In the genomic region with DNA sequence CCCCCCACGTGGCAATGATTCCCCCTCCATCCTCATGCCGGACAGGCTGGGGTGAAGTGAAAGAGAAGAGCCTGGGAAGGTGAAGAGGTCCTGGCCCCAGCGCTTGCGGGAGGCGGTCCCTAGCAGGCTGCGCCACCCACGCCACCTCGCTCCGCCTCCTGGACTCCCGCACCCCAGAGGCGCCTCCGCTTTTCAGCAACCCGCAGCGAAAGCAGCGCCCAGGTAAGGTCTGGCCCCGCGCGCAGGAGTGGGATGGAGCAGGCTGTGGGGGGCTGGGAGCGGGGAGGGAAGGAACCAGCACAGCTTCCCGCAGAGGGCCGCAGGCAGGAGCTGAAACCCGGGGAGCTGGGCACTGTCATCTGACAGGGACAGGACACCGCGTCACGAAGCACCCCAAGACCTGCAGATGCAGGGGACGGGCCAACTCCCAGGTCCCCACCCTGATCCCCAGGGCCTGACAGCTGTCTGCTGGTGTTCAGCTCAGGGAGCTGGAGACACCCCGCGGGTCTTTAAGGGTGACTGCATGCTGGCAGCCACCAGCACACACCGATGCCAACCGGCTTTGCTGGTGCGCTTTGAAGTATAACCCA, we compare ENCODE assay signal across 8 mouse cellular contexts. TPM values are rescaled to one million over a fixed set of nuclear protein-coding genes. Genes with fewer than 3 reads are reported as not detected.
DNase-seq lines count a peak whose midpoint lies in the region; ATAC-seq and TF ChIP-seq lines count a peak whose summit lies in the region.

A gene (plus strand): TSS at position 157 of the 590 bp plus-strand sequence.

- no peaks in the 10 kb centered on the region for H3K36me3 ChIP-seq in heart, embryonic 13.5 days
- H3K36me3 ChIP-seq in forebrain, embryonic 12.5 days (replicated peaks), result no peaks in the 10 kb centered on the region
- H3K36me3 ChIP-seq in intestine, postnatal 0 days (ENCODE audit: control insufficient read depth, insufficient read depth), result no peaks in the 10 kb centered on the region
- no peaks in the 10 kb centered on the region for H3K36me3 ChIP-seq in liver, adult 2 months (ENCODE audit: control insufficient read depth, insufficient read depth, low read length)
- no peaks in the 10 kb centered on the region for H3K36me3 ChIP-seq in neural tube, embryonic 13.5 days

- peaks cover 9% of the 10 kb centered on the region for H3K4me1 ChIP-seq in heart, embryonic 13.5 days
- H3K4me1 ChIP-seq in forebrain, embryonic 12.5 days, result peaks cover 7% of the 10 kb centered on the region
- H3K4me1 ChIP-seq in intestine, postnatal 0 days (replicated peaks; ENCODE audit: control insufficient read depth, insufficient read depth, low read length), result no peaks in the 10 kb centered on the region; the same call in 1 of the 2 replicates
- H3K4me1 ChIP-seq in liver, adult 2 months (ENCODE audit: control insufficient read depth, insufficient read depth, low read length), result no peaks in the 10 kb centered on the region
- peaks cover 11% of the 10 kb centered on the region for H3K4me1 ChIP-seq in neural tube, embryonic 13.5 days (replicated peaks)

- no peak for TF ChIP-seq CTCF in intestine, postnatal 0 days (IDR thresholded peaks at IDR 0.05; ENCODE audit: low read depth)
- no peak for TF ChIP-seq CTCF in liver, adult 2 months (IDR thresholded peaks at IDR 0.05; ENCODE audit: low read depth, low read length)

- H3K27ac ChIP-seq in heart, embryonic 13.5 days (replicated peaks), result no peak within 1 kb of the TSS
- no peak within 1 kb of the TSS for H3K27ac ChIP-seq in forebrain, embryonic 12.5 days
- no peak within 1 kb of the TSS for H3K27ac ChIP-seq in intestine, postnatal 0 days (ENCODE audit: low read depth, low read length)
- no peak within 1 kb of the TSS for H3K27ac ChIP-seq in liver, adult 2 months (replicated peaks; ENCODE audit: insufficient read depth, low read depth, low read length)
- H3K27ac ChIP-seq in neural tube, embryonic 13.5 days (replicated peaks), result no peak within 1 kb of the TSS

- WGBS in heart, embryonic 13.5 days, result 2% methylated on average over 31 of the region's 31 CpGs
- 1% methylated on average over 31 of the region's 31 CpGs for WGBS in forebrain, embryonic 12.5 days
- 3% methylated on average over 31 of the region's 31 CpGs for WGBS in intestine, postnatal 0 days
- 3% methylated on average over 31 of the region's 31 CpGs for WGBS in liver, adult 2 months
- WGBS in neural tube, embryonic 13.5 days, result 1% methylated on average over 31 of the region's 31 CpGs

- peaks cover 63% of the 10 kb centered on the region for H3K27me3 ChIP-seq in heart, embryonic 13.5 days (replicated peaks)
- peaks cover 46% of the 10 kb centered on the region for H3K27me3 ChIP-seq in forebrain, embryonic 12.5 days
- H3K27me3 ChIP-seq in intestine, postnatal 0 days (replicated peaks; ENCODE audit: control insufficient read depth, insufficient read depth, low read length), result 0 out of 2 replicates have a peak, but pooled peaks cover 15% of the 10 kb centered on the region
- peaks cover 7% of the 10 kb centered on the region for H3K27me3 ChIP-seq in liver, adult 2 months (ENCODE audit: control insufficient read depth, insufficient read depth, low read length)
- H3K27me3 ChIP-seq in neural tube, embryonic 13.5 days, result peaks cover 40% of the 10 kb centered on the region

- H3K9ac ChIP-seq in heart, embryonic 13.5 days, result peak within 1 kb of the TSS; percentile 78
- peak within 1 kb of the TSS; percentile 30 for H3K9ac ChIP-seq in forebrain, embryonic 12.5 days
- no peak within 1 kb of the TSS for H3K9ac ChIP-seq in intestine, postnatal 0 days (ENCODE audit: low read depth, low read length)
- H3K9ac ChIP-seq in liver, adult 2 months (ENCODE audit: low read depth, low read length), result no peak within 1 kb of the TSS
- peak within 1 kb of the TSS; percentile 66 for H3K9ac ChIP-seq in neural tube, embryonic 13.5 days

- peak within 1 kb of the TSS; percentile 56 for H3K4me3 ChIP-seq in heart, embryonic 13.5 days
- peak within 1 kb of the TSS; percentile 34 for H3K4me3 ChIP-seq in forebrain, embryonic 12.5 days (replicated peaks)
- peak within 1 kb of the TSS; percentile 44 for H3K4me3 ChIP-seq in intestine, postnatal 0 days (ENCODE audit: low read depth, low read length)
- H3K4me3 ChIP-seq in liver, adult 2 months (ENCODE audit: insufficient read depth, low read depth, low read length), result peak within 1 kb of the TSS; percentile 47; the same call in 1 of the 2 replicates
- H3K4me3 ChIP-seq in neural tube, embryonic 13.5 days, result peak within 1 kb of the TSS; percentile 44

- no peak for TF ChIP-seq POLR2A in liver, adult 2 months (IDR thresholded peaks at IDR 0.05; ENCODE audit: extremely low read depth, insufficient read depth, low read length)

- no peaks in the 10 kb centered on the region for H3K9me3 ChIP-seq in heart, embryonic 13.5 days
- H3K9me3 ChIP-seq in forebrain, embryonic 12.5 days, result no peaks in the 10 kb centered on the region
- H3K9me3 ChIP-seq in intestine, postnatal 0 days (ENCODE audit: control insufficient read depth), result no peaks in the 10 kb centered on the region
- H3K9me3 ChIP-seq in neural tube, embryonic 13.5 days, result no peaks in the 10 kb centered on the region

- H3K79me2 ChIP-seq in liver, adult 2 months (ENCODE audit: control insufficient read depth, insufficient read depth, low read length), result no peaks in the 10 kb centered on the region

- H3K4me2 ChIP-seq in heart, embryonic 13.5 days, result peak within 1 kb of the TSS; percentile 86
- peak within 1 kb of the TSS; percentile 69 for H3K4me2 ChIP-seq in forebrain, embryonic 12.5 days
- peak within 1 kb of the TSS; percentile 90 for H3K4me2 ChIP-seq in intestine, postnatal 0 days (replicated peaks; ENCODE audit: low read depth)
- peak within 1 kb of the TSS; percentile 76 for H3K4me2 ChIP-seq in neural tube, embryonic 13.5 days

- no peak for ATAC-seq in heart, embryonic 13.5 days (ENCODE audit: extremely low read depth, insufficient number of reproducible peaks, low FRiP score, low TSS enrichment)
- no peak for ATAC-seq in forebrain, embryonic 12.5 days (ENCODE audit: low FRiP score)
- ATAC-seq in intestine, postnatal 0 days, result peak; percentile 53; the same call in 1 of the 2 replicates
- ATAC-seq in neural tube, embryonic 13.5 days (ENCODE audit: low read depth), result peak; percentile 63

- no peak for DNase-seq in heart, adult 8-10 months (ENCODE audit: low spot score)
- DNase-seq in adrenal gland, postnatal 25 days, result peak; percentile 38
- peak; percentile 6 for DNase-seq in liver, adult 2 months (ENCODE audit: extremely low read depth, low read depth, low spot score)
- no peak for DNase-seq in natural killer cell, adult 2 months (ENCODE audit: low spot score in 2 of 2)

RNA-seq across cellular contexts. Expression of the gene that starts here (rescaled TPM):
- polyA plus RNA-seq in heart, embryonic 13.5 days (2015; fragmentation: Nextera tagmentation; extraction: Ambion mirVana), result 0.40 and 0.55 TPM in 2 replicates
- total RNA-seq in heart, adult 8-10 months (2022), result not detected
- total RNA-seq in adrenal gland, postnatal 25 days (2021), result 1.8 and 2.3 TPM in 2 replicates
- 0.23 and 0.36 TPM in 2 replicates for polyA plus RNA-seq in forebrain, embryonic 12.5 days (2016; fragmentation: Nextera tagmentation; extraction: Ambion mirVana)
- polyA plus RNA-seq in intestine, postnatal 0 days (2015; fragmentation: Nextera tagmentation; extraction: Ambion mirVana), result 1.2 and 1.3 TPM in 2 replicates
- 0.07 TPM in 1 of 2 replicates, not detected in the other for total RNA-seq in liver, adult 2 months (2014; rRNA removed)
- polyA plus RNA-seq in liver, adult 2 months (2012; rRNA removed), result not detected in 2 replicates
- polyA plus RNA-seq in neural tube, embryonic 13.5 days (2015; fragmentation: Nextera tagmentation; extraction: Ambion mirVana), result 1.2 and 1.5 TPM in 2 replicates

Comparison
In these comparisons a context has a peak if more than half of its experiments do, and no peak if none do; other contexts are left out.
1. Peak in DNase-seq and H3K4me3 ChIP-seq in liver, adult 2 months; RNA of the gene not detected or under 1 TPM.
2. ATAC-seq: peak in intestine, postnatal 0 days (single experiment) and neural tube, embryonic 13.5 days (single experiment); none in heart, embryonic 13.5 days (single experiment) and forebrain, embryonic 12.5 days (single experiment).
3. H3K9ac ChIP-seq: peak in heart, embryonic 13.5 days (single experiment), forebrain, embryonic 12.5 days (single experiment) and neural tube, embryonic 13.5 days (single experiment); none in intestine, postnatal 0 days (single experiment) and liver, adult 2 months (single experiment).
4. Peak in every context shown above with its lines, with median percentiles within 50 percentile points of each other: H3K4me2 ChIP-seq and H3K4me3 ChIP-seq.